Mouse (Mus musculus): Measurements from ENCODE around the gene Lmna. TPM values are rescaled to one million over a fixed set of nuclear protein-coding genes. Genes with fewer than 3 reads are reported as not detected.

Lmna gene
- polyA plus RNA-seq, 1 experiment from 2014 or later: 311 TPM

- 86% methylated on average over 4 of the region's 4 CpGs for WGBS
- Histone ChIP-seq H3K4me2 (no peak overlapping the region), H3K9me3 (no peaks in the 10 kb centered on the region), H3K4me3 (no peak overlapping the region), H3K27ac (no peak overlapping the region), H3K36me3 (peaks cover 43% of the 10 kb centered on the region), H3K4me1 (peaks cover 11% of the 10 kb centered on the region), H3K27me3 (peaks cover 22% of the 10 kb centered on the region), H3K9ac (no peak overlapping the region)
- no peak for ATAC-seq (ENCODE audit: insufficient number of reproducible peaks, insufficient read depth, low FRiP score, low TSS enrichment, low read depth)
Observed at GRCm38 (mm10) chr3:88479828-88480227, 29.9 kb downstream of the Lmna start.

GRCm38 (mm10) chr3:88479163-88479562 lies 30.6 kb downstream of the Lmna start:
- Histone ChIP-seq H3K9ac (no peak overlapping the region), H3K27ac (no peak overlapping the region), H3K9me3 (no peaks in the 10 kb centered on the region), H3K4me2 (no peak overlapping the region), H3K4me1 (peaks cover 8% of the 10 kb centered on the region; the same call in 1 of the 2 replicates), H3K4me3 (no peak overlapping the region), H3K27me3 (peaks cover 16% of the 10 kb centered on the region), H3K36me3 (peaks cover 37% of the 10 kb centered on the region)
- no peak for ATAC-seq (ENCODE audit: insufficient number of reproducible peaks, insufficient read depth, low FRiP score, low TSS enrichment, low read depth)
- WGBS: 54% methylated on average over 3 of the region's 3 CpGs

- no peak overlapping the region for H3K4me3 ChIP-seq
- 0% methylated on average over 8 of the region's 8 CpGs for WGBS
- 0 out of 2 replicates have a peak overlapping the region, but pooled peaks have one; percentile 33 for H3K9ac ChIP-seq
- no peak overlapping the region for H3K4me2 ChIP-seq
- H3K9me3 ChIP-seq: no peaks in the 10 kb centered on the region
- peaks cover 5% of the 10 kb centered on the region for H3K27me3 ChIP-seq
- H3K27ac ChIP-seq: no peak overlapping the region
- peaks cover 25% of the 10 kb centered on the region for H3K36me3 ChIP-seq
- no peak for ATAC-seq (ENCODE audit: insufficient number of reproducible peaks, insufficient read depth, low FRiP score, low TSS enrichment, low read depth)
- H3K4me1 ChIP-seq: peaks cover 17% of the 10 kb centered on the region
Observed at GRCm38 (mm10) chr3:88477735-88478134, 32.0 kb downstream of the Lmna start.

- H3K4me3 ChIP-seq: no peak overlapping the region
- no peaks in the 10 kb centered on the region for H3K27me3 ChIP-seq
- no peak for ATAC-seq (ENCODE audit: insufficient number of reproducible peaks, insufficient read depth, low FRiP score, low TSS enrichment, low read depth)
- 67% methylated on average over 6 of the region's 6 CpGs for WGBS
- H3K4me2 ChIP-seq: no peak overlapping the region
- H3K9ac ChIP-seq: no peak overlapping the region
- no peak overlapping the region for H3K27ac ChIP-seq
- peaks cover 13% of the 10 kb centered on the region for H3K36me3 ChIP-seq
- H3K9me3 ChIP-seq: no peaks in the 10 kb centered on the region
- H3K4me1 ChIP-seq: peaks cover 13% of the 10 kb centered on the region
Observed at GRCm38 (mm10) chr3:88476403-88476802, 33.4 kb downstream of the Lmna start.

GRCm38 (mm10) chr3:88473571-88473970 lies 36.2 kb downstream of the Lmna start:
- no peaks in the 10 kb centered on the region for H3K27me3 ChIP-seq
- no peak overlapping the region for H3K4me2 ChIP-seq
- H3K36me3 ChIP-seq: no peaks in the 10 kb centered on the region
- H3K9ac ChIP-seq: no peak overlapping the region
- no peak for ATAC-seq (ENCODE audit: insufficient number of reproducible peaks, insufficient read depth, low FRiP score, low TSS enrichment, low read depth)
- no peak overlapping the region for H3K4me3 ChIP-seq
- H3K4me1 ChIP-seq: peaks cover 18% of the 10 kb centered on the region
- 59% methylated on average over 1 of the region's 1 CpGs for WGBS
- H3K27ac ChIP-seq: peak overlapping the region; percentile 83
- H3K9me3 ChIP-seq: 0 out of 2 replicates have a peak, but pooled peaks cover 4% of the 10 kb centered on the region

- H3K4me1 ChIP-seq: peaks cover 17% of the 10 kb centered on the region
- no peaks in the 10 kb centered on the region for H3K36me3 ChIP-seq
- no peak overlapping the region for H3K4me2 ChIP-seq
- no peak overlapping the region for H3K4me3 ChIP-seq
- no peak overlapping the region for H3K9ac ChIP-seq
- 0 out of 2 replicates have a peak, but pooled peaks cover 4% of the 10 kb centered on the region for H3K9me3 ChIP-seq
- H3K27ac ChIP-seq: peak overlapping the region; percentile 83
- WGBS: 12% methylated on average over 5 of the region's 5 CpGs
- H3K27me3 ChIP-seq: no peaks in the 10 kb centered on the region
- ATAC-seq (ENCODE audit: insufficient number of reproducible peaks, insufficient read depth, low FRiP score, low TSS enrichment, low read depth): peak; percentile 54; the same call in 1 of the 2 replicates
Observed at GRCm38 (mm10) chr3:88473020-88473419, 36.7 kb downstream of the Lmna start.

GRCm38 (mm10) chr3:88470943-88471479 lies 38.7 kb downstream of the Lmna start:
- Histone ChIP-seq H3K9ac (no peak overlapping the region), H3K4me2 (no peak overlapping the region), H3K4me3 (no peak overlapping the region), H3K36me3 (no peaks in the 10 kb centered on the region), H3K27ac (peak overlapping the region; percentile 9; the same call in 1 of the 2 replicates), H3K4me1 (peaks cover 19% of the 10 kb centered on the region), H3K9me3 (0 out of 2 replicates have a peak, but pooled peaks cover 4% of the 10 kb centered on the region), H3K27me3 (no peaks in the 10 kb centered on the region)
- WGBS: 23% methylated on average over 10 of the region's 10 CpGs
- ATAC-seq (ENCODE audit: insufficient number of reproducible peaks, insufficient read depth, low FRiP score, low TSS enrichment, low read depth): no peak

- H3K9ac ChIP-seq: no peak overlapping the region
- no peak overlapping the region for H3K4me2 ChIP-seq
- 55% methylated on average over 2 of the region's 2 CpGs for WGBS
- no peak overlapping the region for H3K4me3 ChIP-seq
- H3K27me3 ChIP-seq: no peaks in the 10 kb centered on the region
- no peak overlapping the region for H3K27ac ChIP-seq
- no peaks in the 10 kb centered on the region for H3K36me3 ChIP-seq
- peaks cover 19% of the 10 kb centered on the region for H3K4me1 ChIP-seq
- H3K9me3 ChIP-seq: 0 out of 2 replicates have a peak, but pooled peaks cover 4% of the 10 kb centered on the region
- ATAC-seq (ENCODE audit: insufficient number of reproducible peaks, insufficient read depth, low FRiP score, low TSS enrichment, low read depth): no peak
Observed at GRCm38 (mm10) chr3:88469466-88469865, 40.3 kb downstream of the Lmna start.

GRCm38 (mm10) chr3:88467116-88467824 lies 42.5 kb downstream of the Lmna start:
- 0 out of 2 replicates have a peak, but pooled peaks have one; percentile 26 for ATAC-seq (ENCODE audit: insufficient number of reproducible peaks, insufficient read depth, low FRiP score, low TSS enrichment, low read depth)
- H3K36me3 ChIP-seq: no peaks in the 10 kb centered on the region
- no peak overlapping the region for H3K4me2 ChIP-seq
- H3K4me1 ChIP-seq: peaks cover 10% of the 10 kb centered on the region
- no peak overlapping the region for H3K27ac ChIP-seq
- no peaks in the 10 kb centered on the region for H3K27me3 ChIP-seq
- H3K9me3 ChIP-seq: 0 out of 2 replicates have a peak, but pooled peaks cover 4% of the 10 kb centered on the region
- no peak overlapping the region for H3K4me3 ChIP-seq
- no peak overlapping the region for H3K9ac ChIP-seq
- 27% methylated on average over 16 of the region's 16 CpGs for WGBS

- Histone ChIP-seq H3K9me3 (0 out of 2 replicates have a peak, but pooled peaks cover 4% of the 10 kb centered on the region), H3K4me2 (no peak overlapping the region), H3K9ac (no peak overlapping the region), H3K36me3 (no peaks in the 10 kb centered on the region), H3K27ac (no peak overlapping the region), H3K27me3 (peaks cover 1% of the 10 kb centered on the region; the same call in 1 of the 2 replicates), H3K4me3 (no peak overlapping the region), H3K4me1 (peaks cover 16% of the 10 kb centered on the region)
- ATAC-seq (ENCODE audit: insufficient number of reproducible peaks, insufficient read depth, low FRiP score, low TSS enrichment, low read depth): no peak
- WGBS: 74% methylated on average over 2 of the region's 2 CpGs
Observed at GRCm38 (mm10) chr3:88465127-88465526, 44.6 kb downstream of the Lmna start.

- Histone ChIP-seq H3K27ac (no peak overlapping the region), H3K9ac (no peak overlapping the region)
- 49% methylated on average over 3 of the region's 3 CpGs for WGBS
Observed at GRCm38 (mm10) chr3:88464425-88464824, 45.3 kb downstream of the Lmna start.

More at GRCm38 (mm10) chr3:88464425-88464824, 45.3 kb downstream of the Lmna start:
- Histone ChIP-seq H3K4me1 (peaks cover 16% of the 10 kb centered on the region), H3K27me3 (peaks cover 4% of the 10 kb centered on the region; the same call in 1 of the 2 replicates), H3K9me3 (no peaks in the 10 kb centered on the region), H3K4me2 (no peak overlapping the region), H3K36me3 (no peaks in the 10 kb centered on the region), H3K4me3 (no peak overlapping the region)
- no peak for ATAC-seq (ENCODE audit: insufficient number of reproducible peaks, insufficient read depth, low FRiP score, low TSS enrichment, low read depth)

Data from embryonic facial prominence, embryonic 13.5 days (tissue).